Mouse (Mus musculus): ENCODE measurements around the gene Lbhd2. TPM values are rescaled to one million over a fixed set of nuclear protein-coding genes. Genes with fewer than 3 reads are reported as not detected.

Lbhd2 gene
- total RNA-seq, 2 experiments from 2014 or later: not detected

- intact Hi-C loops (cut with DNase I): no loop called here
- TF ChIP-seq CTCF (IDR thresholded peaks at IDR 0.05): no peak
- DNase-seq: peak; percentile 81
- H3K4me3 ChIP-seq: peak overlapping the region; percentile 35
- peak overlapping the region; percentile 80 for H3K27ac ChIP-seq
Observed at GRCm38 (mm10) chr12:111447898-111448760, 41.5 kb downstream of the Lbhd2 start.

GRCm38 (mm10) chr12:111448931-111449705 is 42.5 kb downstream of the Lbhd2 start:
- DNase-seq: no peak
- Histone ChIP-seq H3K27ac (peak overlapping the region; percentile 80), H3K4me3 (peak overlapping the region; percentile 46; the same call in 1 of the 2 replicates)
- intact Hi-C loops (cut with DNase I): no loop called here
- no peak for TF ChIP-seq CTCF (IDR thresholded peaks at IDR 0.05)

- intact Hi-C loops (cut with DNase I): no loop called here
- H3K4me3 ChIP-seq: peak overlapping the region; percentile 46
- DNase-seq: peak; percentile 83
- no peak for TF ChIP-seq CTCF (IDR thresholded peaks at IDR 0.05)
- H3K27ac ChIP-seq: peak overlapping the region; percentile 72
Observed at GRCm38 (mm10) chr12:111450359-111450758, 43.8 kb downstream of the Lbhd2 start.

- intact Hi-C loops (cut with DNase I): no loop called here
- TF ChIP-seq CTCF (IDR thresholded peaks at IDR 0.05): no peak
- no peak for DNase-seq
- Histone ChIP-seq H3K27ac (no peak overlapping the region), H3K4me3 (no peak overlapping the region; the same call in 1 of the 2 replicates)
Observed at GRCm38 (mm10) chr12:111451561-111451960, 45.0 kb downstream of the Lbhd2 start.

GRCm38 (mm10) chr12:111454021-111454420 is 47.4 kb downstream of the Lbhd2 start:
- Histone ChIP-seq H3K4me3 (no peak overlapping the region), H3K27ac (0 out of 2 replicates have a peak overlapping the region, but pooled peaks have one; percentile 7)
- no peak for TF ChIP-seq CTCF (IDR thresholded peaks at IDR 0.05)
- intact Hi-C loops (cut with DNase I): no loop called here
- DNase-seq: no peak

GRCm38 (mm10) chr12:111454543-111455280 is 48.1 kb downstream of the Lbhd2 start:
- no peak for TF ChIP-seq CTCF (IDR thresholded peaks at IDR 0.05)
- intact Hi-C loops (cut with DNase I): no loop called here
- peak overlapping the region; percentile 56 for H3K27ac ChIP-seq
- no peak overlapping the region for H3K4me3 ChIP-seq
- DNase-seq: no peak

GRCm38 (mm10) chr12:111455311-111455846 is 48.8 kb downstream of the Lbhd2 start:
- DNase-seq: peak; percentile 68
- intact Hi-C loops (cut with DNase I): no loop called here
- no peak overlapping the region for H3K4me3 ChIP-seq
- peak overlapping the region; percentile 63 for H3K27ac ChIP-seq
- TF ChIP-seq CTCF (IDR thresholded peaks at IDR 0.05): no peak

- DNase-seq: no peak
- Histone ChIP-seq H3K27ac (peak overlapping the region; percentile 63), H3K4me3 (no peak overlapping the region)
- intact Hi-C loops (cut with DNase I): no loop called here
- no peak for TF ChIP-seq CTCF (IDR thresholded peaks at IDR 0.05)
Observed at GRCm38 (mm10) chr12:111455860-111456259, 49.3 kb downstream of the Lbhd2 start.

- peak; percentile 46 for DNase-seq
- no peak for TF ChIP-seq CTCF (IDR thresholded peaks at IDR 0.05)
- intact Hi-C loops (cut with DNase I): no loop called here
- Histone ChIP-seq H3K4me3 (no peak overlapping the region), H3K27ac (peak overlapping the region; percentile 48)
Observed at GRCm38 (mm10) chr12:111457742-111458141, 51.1 kb downstream of the Lbhd2 start.

Other genes with a start within 250 kb of the Lbhd2 start
- 10 to 100 TPM in 1 of 2 experiments, 1 to 10 TPM in 1; 9.5 to 14.5 TPM for gene Traf3, start 240.4 kb upstream of the Lbhd2 start, total RNA-seq (2021)
- under 1 TPM in 1 of 2 experiments, not detected in 1; 0.28 TPM for gene 4930595D18Rik, start 222.3 kb upstream of the Lbhd2 start, total RNA-seq (2021)
- gene Amn, start 135.7 kb upstream of the Lbhd2 start, total RNA-seq (2021): not detected
- gene Cdc42bpb, start 29.1 kb upstream of the Lbhd2 start, total RNA-seq (2021): 10 to 100 TPM; 16.3 to 24.3 TPM
- gene Exoc3l4, start 10.2 kb downstream of the Lbhd2 start, total RNA-seq (2021): 1 to 10 TPM in 1 of 2 experiments, under 1 TPM in 1; 0.56 to 1.5 TPM
- 10 to 100 TPM; 29.1 to 54.8 TPM for gene Tnfaip2, start 35.7 kb downstream of the Lbhd2 start, total RNA-seq (2021)
- gene Gm266, start 79.0 kb downstream of the Lbhd2 start, total RNA-seq (2021): under 1 TPM; 0.20 to 0.33 TPM
- gene Eif5, start 131.2 kb downstream of the Lbhd2 start, total RNA-seq (2021): 100 to 1,000 TPM; 160 to 166 TPM
- 10 to 100 TPM; 48.2 to 60.7 TPM for gene Mark3, start 167.7 kb downstream of the Lbhd2 start, total RNA-seq (2021)

Measured in gastrocnemius, adult 2 months (tissue).